Mouse (Mus musculus): ENCODE measurements around the gene Mboat1.

GRCm38 (mm10) chr13:30250341-30250905 is 114.1 kb downstream of the Mboat1 start:
- TF ChIP-seq CTCF (IDR thresholded peaks at IDR 0.05; ENCODE audit: low read depth), result no peak
- TF ChIP-seq EP300 (IDR thresholded peaks at IDR 0.05; ENCODE audit: low read depth), result no peak
